Mouse (Mus musculus) neural tube, embryonic 13.5 days (tissue): ENCODE results near the gene Abcf2. TPM values are rescaled to one million over a fixed set of nuclear protein-coding genes. Genes with fewer than 3 reads are reported as not detected.

Source experiments
- microRNA counts: library from miRNA; unstranded; fragments of <30 nt; microRNA quantifications from one replicate; lab custom pipeline; 2016
- microRNA-seq: library from miRNA; unstranded; fragments of <30 nt; microRNA quantifications from one replicate; pipeline ENCODE4, GENCODE M21; 2016
- polyA plus RNA-seq: library from polyadenylated mRNA; unstranded; fragments of >200 nt; fragmentation: Nextera tagmentation; extraction: Ambion mirVana; gene quantifications from 2 replicates; pipeline ENCODE4 v1.2.1, GENCODE M21; 2015

Abcf2 gene
- polyA plus RNA-seq, 1 experiment from 2014 or later: 91.2 TPM

MicroRNA genes within 50 kb of the gene (microRNA counts, 519-probe panel; counts per million panel counts)
- microRNA mmu-miR-671-3p (lab: Ali Mortazavi, UCI) (not detected), microRNA mmu-miR-671-5p (lab: Ali Mortazavi, UCI) (not detected)

Small RNA genes lying within 50 kb of the gene (microRNA-seq; reads per million reads assigned to microRNA genes)
- gene Mir671: 291 reads per million, percentile 68 among the genes with 10 or more reads in this experiment

Other genes with a start within 250 kb of the Abcf2 start
- 13.5 and 15.5 TPM in 2 replicates for gene Kcnh2, start 225.9 kb downstream of the Abcf2 start, polyA plus RNA-seq
- 9.3 and 9.6 TPM in 2 replicates for gene Nos3, start 212.7 kb downstream of the Abcf2 start, polyA plus RNA-seq
- 1.1 TPM in 2 replicates for gene Atg9b, start 185.3 kb downstream of the Abcf2 start, polyA plus RNA-seq
- 46.7 and 47.4 TPM in 2 replicates for gene Abcb8, start 183.8 kb downstream of the Abcf2 start, polyA plus RNA-seq
- 1.8 and 3.0 TPM in 2 replicates for gene Asic3, start 164.1 kb downstream of the Abcf2 start, polyA plus RNA-seq
- 93.2 and 102 TPM in 2 replicates for gene Cdk5, start 153.9 kb downstream of the Abcf2 start, polyA plus RNA-seq
- gene Slc4a2, start 153.6 kb downstream of the Abcf2 start, polyA plus RNA-seq: 18.5 and 24.6 TPM in 2 replicates
- gene Fastk, start 132.2 kb downstream of the Abcf2 start, polyA plus RNA-seq: 89.4 and 102 TPM in 2 replicates
- gene Tmub1, start 129.6 kb downstream of the Abcf2 start, polyA plus RNA-seq: 51.2 TPM in 2 replicates
- gene Agap3, start 125.3 kb downstream of the Abcf2 start, polyA plus RNA-seq: 64.6 and 80.9 TPM in 2 replicates
- 11.2 and 16.1 TPM in 2 replicates for gene Gbx1, start 50.3 kb downstream of the Abcf2 start, polyA plus RNA-seq
- gene Asb10, start 36.5 kb downstream of the Abcf2 start, polyA plus RNA-seq: 0.15 and 0.25 TPM in 2 replicates
- 0.08 and 0.17 TPM in 2 replicates for gene 4931409K22Rik, start 20.7 kb downstream of the Abcf2 start, polyA plus RNA-seq
- gene Chpf2, start 9.3 kb upstream of the Abcf2 start, polyA plus RNA-seq: 19.1 and 19.9 TPM in 2 replicates
- gene Smarcd3, start 46.9 kb upstream of the Abcf2 start, polyA plus RNA-seq: 91.1 and 99.2 TPM in 2 replicates
- gene Nub1, start 108.1 kb upstream of the Abcf2 start, polyA plus RNA-seq: 49.9 TPM in 2 replicates
- 5.8 and 7.6 TPM in 2 replicates for gene Wdr86, start 153.3 kb upstream of the Abcf2 start, polyA plus RNA-seq
- gene Crygn, start 180.5 kb upstream of the Abcf2 start, polyA plus RNA-seq: 1.5 TPM in 1 of 2 replicates, not detected in the other